Mouse (Mus musculus) cerebellum, adult 9-11 months (tissue): ENCODE measurements at regions not wholly inside any gene's neighbourhood (a gene's known extent, or its start where the extent isn't known, plus 50 kb on each side); places are given as distances from the start of the nearest gene placed in this dataset.

ENCODE experiments used
- DNase-seq: peaks from one replicate; pipeline ENCODE4 v3.0.0; 2022

DNA sequence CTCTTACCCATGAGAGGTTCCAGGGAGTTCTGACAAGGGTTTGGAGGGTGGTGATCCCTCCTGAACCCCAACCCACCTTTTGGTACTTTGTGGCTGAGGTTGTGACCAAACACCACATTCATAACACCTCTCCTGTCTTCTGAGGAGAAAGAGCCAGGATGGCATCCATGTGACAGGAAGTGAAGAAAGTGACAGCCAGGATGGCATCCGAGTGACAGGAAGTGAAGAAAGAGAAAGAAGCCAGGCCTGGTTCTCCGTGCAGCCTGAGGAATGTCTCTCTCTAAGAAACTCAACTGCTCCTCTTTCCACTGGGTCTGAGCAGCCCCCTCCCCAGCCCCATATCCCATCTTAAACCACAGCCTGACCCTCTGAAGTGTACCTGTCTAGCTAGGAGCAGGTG lies 138.9 kb upstream of the Tle3 start:
- no peak for DNase-seq

DNA sequence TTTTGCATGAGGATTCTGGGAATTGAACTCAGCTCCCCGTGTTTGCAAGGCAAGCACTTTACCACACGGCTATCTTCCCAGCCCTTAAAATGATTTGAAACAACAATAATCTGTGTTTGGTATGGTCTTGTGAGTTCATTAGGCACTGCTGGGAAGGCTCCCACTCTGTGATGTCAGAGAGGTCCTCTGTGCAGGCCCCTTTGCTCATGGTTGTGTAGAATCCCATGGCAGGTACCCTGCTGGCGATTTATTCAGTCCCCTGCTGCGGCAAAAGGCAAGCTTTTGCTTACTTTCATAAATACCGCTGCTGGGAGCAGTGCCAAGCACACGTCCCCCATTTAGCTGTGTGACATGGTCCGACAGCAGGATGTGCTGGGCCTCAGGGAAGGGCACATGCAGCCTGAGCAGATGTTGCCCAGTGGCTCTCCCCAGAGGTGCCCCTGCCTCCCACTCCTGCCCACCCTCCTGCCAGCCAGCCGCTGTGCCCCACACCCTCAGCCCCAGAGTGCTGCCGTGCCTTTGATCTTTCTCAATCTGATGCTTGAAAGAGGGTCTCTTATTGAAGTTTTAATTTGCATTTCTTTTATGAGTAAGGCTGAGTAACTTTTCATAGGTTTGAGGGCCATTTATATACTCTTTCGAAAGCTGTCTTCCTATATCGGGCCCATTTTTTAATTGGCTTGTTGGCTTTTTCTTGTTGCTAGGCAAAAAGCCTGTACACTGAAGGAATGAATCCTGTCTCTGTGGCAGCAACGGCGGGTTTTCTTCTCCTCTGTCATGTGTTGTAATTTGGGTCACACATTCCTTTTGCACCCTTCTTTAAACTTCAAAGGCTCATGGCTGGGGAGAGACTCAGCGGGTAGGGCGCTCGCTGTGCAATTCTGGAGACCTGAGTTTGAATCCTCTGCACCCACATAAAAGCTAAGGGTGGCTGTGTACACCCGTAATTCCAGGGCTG lies 136.2 kb upstream of the Tle3 start:
- no peak for DNase-seq

DNA sequence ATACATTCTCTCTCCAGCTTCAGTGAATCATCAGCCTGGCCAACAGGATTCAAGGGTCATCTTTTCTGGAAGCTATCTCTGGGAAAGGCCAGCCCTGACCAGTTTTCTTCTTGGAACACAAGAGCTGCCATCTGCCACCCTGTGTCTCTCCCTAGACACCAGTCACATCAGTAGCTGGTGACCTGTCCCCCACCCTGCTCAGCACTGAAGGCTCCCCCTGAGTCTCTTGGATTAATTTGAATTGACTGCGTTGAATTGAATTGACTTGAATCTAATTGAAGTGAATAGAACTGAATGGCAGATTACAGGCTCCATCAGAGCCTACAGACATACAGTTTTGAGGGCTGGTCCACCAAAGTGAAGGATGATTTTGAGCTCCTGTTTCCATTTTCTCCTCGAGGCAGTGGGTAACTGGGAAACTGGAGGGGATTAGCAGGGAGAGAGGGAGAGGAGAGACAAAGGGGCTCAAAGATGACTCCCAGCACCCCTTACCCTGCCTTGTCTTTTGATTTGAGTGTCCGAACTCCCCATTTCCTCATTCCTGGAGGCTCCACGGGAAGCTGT lies 133.4 kb upstream of the Tle3 start:
- DNase-seq: no peak

DNA sequence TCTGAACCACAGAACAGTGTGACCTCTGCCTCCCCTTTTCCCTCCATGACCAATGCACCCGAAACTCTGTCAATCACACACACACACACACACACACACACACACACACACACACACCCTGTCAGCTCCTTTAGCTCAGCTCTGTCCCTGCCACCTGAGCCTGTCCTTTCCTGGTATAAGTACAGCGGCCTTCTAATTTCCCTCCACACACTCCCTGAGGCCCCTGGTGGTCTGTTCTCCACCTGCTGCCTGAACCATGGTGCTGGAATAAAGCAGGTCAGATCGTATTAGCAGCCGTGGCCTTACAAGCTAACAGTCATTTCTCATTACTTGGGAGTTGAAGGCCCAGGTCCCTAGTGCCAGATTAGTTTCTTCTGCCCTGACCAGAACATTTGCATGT lies 132.8 kb upstream of the Tle3 start:
- no peak for DNase-seq

DNA sequence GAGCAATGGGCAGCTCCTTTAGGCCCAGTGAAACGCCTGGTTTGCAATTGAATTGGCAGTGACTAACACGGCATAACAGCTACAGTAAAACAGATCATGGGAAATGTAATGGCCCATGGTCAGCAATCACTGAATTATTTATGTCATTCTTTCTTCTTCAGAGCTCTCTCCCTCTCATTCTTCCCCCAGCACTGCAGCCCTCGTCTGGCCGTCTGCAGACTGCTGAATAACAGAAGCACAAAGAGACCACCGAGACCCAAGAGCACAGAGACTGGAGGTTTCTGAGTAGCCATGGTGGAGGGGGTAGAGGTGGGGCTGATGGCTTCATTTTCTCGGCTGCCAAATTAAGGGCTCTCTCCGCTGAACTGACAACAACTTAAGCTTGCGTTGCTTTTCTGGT lies 130.7 kb upstream of the Tle3 start:
- DNase-seq: no peak

DNA sequence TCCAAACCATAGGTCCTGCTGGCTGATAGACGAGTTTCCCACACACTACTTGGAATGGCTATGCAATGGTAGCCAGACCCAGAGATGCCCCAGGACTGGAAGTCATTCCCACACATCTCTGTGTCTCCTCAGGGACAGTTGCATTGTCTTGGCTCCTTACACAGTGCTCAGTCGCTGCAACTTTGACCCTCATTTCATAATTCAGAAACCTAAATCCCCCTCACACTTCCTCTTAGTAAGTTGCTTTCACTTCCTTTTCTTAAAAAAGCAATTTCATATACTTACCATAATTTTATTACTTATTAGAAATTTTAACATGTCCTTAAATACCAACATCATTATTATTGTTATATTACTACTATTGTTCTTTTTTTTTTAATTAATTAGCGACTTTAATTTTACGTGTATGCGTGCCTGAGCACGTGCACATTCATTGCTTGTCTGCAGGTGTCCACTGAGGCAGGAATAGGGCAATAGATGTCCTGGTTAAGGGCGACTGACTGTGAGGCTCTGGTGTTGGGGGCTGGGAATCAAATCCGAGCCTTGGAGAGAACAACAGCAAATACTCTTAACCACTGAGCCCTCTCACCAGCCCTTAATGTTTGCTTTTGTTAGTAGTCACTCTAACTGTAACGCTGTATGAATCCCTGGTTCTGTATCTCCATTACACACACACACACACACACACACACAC lies 129.9 kb upstream of the Tle3 start:
- no peak for DNase-seq

DNA sequence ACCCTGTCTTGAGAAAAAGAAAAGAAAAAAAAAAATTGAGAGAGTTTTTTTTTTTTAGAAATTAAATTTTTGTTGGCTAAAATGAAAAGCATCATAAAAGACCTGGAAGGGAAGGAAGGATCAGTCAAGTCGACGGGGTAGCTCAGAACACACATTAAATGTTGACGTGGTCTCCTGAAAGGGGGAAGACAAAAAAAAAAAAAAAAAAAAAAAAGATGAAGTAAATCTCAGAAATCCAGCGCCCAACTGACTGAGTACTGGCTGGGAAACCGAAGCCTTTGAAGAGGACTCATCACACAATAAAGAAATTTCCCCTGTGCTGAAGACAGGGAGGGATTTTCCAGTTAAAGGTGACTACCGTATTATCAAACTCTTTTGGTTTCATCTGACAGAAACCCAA lies 128.9 kb upstream of the Tle3 start:
- no peak for DNase-seq

DNA sequence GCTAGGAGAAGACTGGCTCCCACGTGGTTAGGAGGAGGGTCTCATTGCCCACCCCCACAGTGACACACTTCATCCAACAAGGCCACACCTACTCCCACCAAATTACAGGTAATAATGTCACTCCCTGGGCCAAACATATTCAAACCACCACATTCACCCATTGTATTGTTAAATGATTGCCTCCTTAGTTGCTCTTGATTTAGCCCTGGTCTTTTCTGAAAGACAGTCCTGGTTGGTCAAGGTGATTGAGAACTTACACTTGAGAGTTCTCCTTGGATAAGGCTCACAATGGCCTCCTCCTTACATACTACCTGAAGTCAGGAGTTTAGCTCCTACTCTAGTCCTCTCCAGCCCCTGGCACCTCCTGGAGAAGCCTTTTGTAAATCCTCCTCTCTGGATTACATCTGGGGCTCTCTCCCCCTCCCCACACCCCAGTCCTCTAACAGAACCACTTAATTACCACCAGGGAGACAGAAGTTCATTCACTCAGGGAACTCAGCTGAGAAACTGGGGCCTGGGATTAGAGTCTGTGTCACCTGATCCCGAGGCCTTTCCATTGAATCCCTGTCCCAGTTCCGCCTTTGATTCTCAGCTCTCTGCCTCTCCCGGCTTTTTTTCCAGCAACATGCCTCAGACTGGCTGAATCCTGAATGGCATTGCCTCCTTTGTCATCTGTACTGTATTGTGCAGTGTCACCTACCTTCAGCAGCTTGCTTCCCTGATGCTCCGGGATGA lies 122.3 kb upstream of the Tle3 start:
- DNase-seq: no peak

DNA sequence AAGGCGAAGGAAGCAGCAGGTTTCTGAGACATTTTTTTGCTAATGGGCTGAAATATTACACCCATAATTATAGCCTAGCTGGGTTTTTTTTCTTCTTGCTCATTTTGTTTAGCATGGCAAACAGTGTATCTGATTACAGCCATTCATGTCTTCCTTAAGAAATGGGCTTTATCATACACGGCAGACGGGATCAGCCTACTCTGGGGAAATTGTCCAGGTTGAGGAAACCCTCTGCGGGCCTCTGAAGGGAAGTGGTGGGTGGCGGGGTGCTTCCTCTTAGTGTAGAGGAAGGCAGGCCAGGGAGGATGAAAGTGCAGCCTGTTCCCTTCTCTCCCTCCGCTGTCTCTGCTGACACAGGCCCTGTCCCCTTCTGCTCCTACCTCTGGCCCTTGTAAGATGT lies 120.6 kb upstream of the Tle3 start:
- DNase-seq: no peak

DNA sequence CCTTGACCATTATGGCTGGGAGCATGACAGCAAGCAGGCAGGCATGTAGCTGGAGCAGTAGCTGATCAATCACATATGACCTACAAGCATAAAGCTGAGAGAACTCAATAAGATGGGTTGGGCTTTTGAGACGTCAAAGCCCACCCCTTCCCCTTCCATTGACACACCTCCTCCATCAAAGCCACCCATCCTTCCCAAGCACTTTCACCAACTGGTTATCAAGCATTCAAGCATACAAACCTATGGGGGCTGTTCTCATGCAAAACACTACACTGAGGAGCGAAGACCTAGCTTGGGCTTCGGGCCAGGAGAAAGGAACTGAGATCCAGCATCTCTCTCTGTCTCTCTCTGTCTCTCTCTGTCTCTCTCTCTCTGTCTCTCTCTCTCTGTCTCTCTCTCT lies 118.4 kb upstream of the Tle3 start:
- DNase-seq: no peak

DNA sequence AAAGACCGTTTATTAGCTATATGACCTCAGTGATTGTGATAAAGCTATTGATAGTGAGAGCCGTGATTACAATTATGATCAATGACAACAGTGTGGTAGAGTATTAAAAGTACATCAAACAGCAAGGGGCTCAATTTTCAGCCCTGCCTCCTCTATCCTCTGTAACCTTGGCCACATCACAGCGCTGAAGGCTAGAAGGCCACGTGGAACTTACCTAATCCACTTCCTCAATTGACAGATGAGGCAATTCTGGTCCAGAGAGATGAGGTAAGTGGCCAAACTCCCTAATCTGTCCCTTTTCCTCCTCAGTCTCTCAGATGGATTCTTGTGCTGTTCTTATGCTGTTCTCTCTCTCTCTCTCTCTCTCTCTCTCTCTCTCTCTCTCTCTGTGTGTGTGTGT lies 114.7 kb upstream of the Tle3 start:
- DNase-seq: no peak

DNA sequence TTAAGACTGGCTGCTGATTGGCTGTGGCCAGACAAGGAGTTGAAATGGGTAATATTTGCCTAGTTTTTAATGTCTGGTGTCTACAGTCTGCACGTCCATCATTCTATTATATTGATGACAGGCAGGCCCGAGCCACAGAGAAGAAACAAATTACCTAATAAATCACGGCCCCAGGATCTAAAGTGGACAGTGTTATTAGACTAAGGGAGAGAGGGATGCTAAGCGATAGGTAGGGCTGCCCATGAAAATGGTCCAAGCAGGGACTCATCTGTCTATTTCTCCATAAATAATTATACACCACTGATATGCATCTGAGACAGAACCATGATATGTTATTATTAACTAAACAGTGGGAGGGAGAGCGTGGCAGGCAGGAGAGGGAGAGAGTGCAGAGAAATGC lies 114.1 kb upstream of the Tle3 start:
- no peak for DNase-seq

DNA sequence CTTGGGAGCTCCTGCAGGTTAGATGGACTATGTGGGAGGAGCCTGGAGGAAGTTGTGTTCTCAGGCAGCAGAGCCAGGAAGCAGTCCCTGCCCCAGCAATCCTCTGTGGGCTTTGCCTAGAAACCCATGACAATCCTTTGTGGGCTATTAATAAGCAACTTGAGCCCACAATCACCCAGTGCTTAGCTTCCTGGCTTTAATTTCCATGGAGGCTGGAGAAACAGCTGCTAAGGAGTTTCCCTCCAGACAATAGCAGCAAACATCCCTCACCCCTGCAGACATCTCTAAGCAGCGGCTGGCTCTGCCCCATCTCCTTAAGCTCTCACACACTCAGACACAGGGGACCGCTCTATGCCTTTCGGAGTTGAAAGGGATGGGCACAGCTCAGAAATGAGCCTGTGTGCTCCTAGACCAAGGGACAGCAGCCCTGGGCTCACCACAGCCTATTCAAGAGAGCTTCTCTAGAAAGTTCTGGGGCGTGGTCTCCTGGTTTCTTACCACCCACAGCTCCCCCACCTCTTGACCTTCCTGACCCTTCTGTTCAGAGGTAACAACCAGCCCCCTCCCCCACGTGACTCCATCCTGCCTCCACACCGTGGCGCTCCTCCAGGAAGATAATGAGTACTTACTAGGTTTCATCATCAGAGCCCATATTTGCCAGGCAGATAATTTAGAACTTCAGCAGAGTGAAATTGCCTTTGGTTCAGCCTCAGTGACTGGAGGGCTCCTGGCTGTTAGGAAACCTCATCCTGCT lies 112.6 kb upstream of the Tle3 start:
- DNase-seq: no peak

DNA sequence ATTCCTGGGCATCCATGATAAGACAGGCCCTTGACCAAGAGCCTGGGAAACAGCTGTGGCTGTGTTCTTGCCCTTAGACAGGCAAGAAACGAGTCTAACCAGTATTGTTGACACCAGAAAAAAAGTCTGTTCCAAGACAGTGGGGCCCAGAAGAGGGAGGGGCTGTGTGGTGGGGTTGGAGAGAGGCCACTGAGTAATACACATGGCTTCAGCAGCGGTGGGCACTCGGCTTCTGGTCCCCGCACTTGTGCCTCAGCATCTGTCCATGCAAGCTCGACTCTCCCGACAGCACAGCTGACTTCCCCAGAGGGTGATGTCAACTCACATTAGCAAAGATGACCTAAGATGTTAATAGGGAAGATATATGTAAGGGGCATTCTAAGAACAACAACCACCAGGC lies 110.9 kb upstream of the Tle3 start:
- DNase-seq: no peak

DNA sequence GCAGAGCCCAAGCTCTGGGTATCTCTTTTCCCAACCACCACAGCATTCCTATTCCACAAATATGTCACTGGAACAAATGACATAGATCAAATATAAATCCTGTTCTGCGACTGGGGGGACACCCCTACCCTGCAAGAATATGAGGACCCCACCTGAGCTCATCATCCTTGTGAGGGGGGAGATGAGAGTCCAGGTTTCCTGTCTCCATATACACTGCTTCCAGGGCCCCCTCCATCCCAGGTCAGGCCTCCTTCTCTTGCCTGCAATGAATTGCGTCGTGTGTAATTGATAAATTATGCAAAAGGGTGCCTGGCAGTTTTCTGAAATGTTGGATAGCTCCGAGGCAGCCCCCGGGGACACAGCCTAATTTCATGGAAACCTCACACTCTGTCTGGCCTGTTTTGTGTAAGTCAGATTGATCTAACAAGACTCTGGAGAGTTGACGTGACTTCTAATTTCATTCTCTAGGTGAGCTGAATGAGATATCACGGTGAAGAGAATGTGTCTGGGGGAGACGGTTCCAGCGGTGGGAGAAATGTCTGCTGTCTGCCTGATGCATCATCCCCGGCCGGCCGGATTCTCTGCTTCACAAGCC lies 110.3 kb upstream of the Tle3 start:
- no peak for DNase-seq

DNA sequence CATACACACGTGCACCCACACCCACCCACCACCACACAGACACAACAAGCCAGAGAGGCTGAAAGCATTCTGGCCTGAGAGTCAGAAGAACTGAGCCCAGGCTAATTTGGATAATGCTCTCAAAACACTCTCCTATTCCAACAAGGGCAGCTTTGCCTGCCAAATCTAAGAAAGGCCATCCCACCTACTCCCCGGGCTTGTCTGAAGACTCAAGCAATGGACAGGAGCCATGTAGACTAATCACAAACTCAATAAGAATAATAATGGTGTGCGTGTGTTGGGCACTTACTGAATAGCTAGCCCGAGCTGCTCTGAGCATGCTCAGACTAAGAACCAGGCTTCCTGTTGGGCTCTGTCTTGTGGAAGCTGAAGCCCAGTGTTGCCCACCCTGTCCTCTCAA lies 108.8 kb upstream of the Tle3 start:
- no peak for DNase-seq

DNA sequence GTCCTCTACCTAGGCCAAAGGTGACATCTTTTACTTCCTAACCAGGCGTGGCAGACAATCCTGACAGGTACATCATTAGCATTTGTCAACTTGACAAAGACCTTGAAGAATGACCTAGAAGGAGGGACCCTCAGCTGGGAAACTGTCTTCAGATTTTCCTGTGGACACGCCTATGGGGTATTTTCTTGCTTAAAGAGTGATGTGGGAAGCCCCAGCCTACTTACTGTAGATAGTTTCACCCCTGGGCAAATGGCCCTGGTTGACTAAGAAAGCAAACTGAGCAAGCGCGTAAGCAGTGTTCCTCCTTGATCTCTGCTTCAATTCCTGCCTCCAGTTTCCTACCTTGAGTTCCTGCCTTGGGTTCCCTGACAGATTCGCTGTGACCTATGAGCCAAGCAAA lies 106.7 kb upstream of the Tle3 start:
- DNase-seq: no peak

DNA sequence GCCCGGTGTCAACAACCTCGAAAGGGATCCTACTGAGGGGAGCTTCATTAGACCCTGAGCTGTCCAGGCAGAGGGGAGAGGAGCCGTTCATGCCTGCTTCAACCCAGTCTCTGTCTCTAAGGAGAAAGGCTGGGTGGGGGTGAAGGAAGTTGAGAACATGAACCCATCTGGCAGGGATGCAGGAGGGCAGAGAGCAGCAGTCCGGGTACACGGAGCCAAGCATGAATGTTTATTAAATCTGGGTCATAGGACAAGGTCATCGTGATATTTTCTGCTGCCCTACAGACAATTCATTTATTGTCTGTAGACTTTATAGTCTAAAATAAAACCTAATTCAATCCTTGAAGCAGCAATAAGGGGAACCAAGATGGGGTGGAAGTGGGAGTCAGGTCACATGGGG lies 105.2 kb upstream of the Tle3 start:
- DNase-seq: no peak

DNA sequence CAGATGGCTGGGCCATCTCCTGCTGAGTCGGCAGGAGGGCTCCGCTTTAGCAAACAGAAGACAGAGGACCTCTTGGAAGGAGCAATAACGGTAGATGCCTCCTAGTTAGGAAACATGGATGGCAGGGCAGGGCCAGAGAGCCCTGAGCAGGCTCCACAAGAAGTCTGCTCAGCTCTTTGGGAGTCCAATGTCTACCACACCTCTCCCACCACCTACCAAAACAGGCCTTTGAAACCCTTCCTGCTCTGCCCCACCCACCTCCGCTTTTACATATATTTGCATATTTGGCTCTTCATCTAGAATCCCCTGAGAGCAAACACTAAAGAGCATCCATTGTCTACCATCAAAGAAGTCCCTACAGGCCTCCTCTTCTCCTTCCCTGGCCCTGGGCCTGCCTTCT lies 104.6 kb upstream of the Tle3 start:
- DNase-seq: no peak

DNA sequence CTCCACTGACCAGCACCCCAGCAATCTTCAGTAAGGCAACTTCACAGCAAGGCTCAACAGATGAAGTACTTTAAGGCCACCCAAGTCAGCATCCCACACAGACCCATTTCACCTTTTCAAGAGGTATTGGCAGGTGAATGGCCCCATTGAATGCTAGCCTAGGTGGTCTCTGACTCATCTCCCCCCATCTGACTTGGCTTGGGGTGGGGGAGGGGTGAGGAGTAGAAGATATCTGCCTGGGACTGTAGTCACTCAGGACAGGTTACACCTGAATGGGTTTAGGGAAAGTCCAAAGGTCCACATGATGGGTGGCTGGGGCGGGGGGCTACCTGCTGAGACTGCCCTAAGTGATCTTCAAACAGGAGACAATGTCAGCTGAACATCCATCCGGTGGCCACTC lies 104.0 kb upstream of the Tle3 start:
- DNase-seq: no peak

DNA sequence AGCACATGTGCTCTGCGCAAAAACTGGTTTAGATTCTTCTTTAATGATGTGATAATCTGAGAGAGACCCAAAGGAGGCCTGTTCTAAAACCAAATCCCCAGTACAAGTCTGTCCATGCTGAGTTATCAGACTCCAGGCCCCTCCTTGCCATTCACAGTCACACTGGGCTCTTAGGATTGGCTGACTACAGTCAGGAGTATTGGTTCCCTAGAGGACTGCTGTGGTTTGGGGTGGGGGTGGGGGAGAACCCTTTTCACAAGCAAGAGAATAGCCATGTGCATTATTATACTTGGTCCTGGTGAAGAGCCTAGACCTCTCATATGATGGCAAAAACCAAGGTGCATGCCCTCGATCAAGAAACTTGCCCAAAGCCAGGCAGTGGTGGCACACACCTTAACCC lies 103.5 kb upstream of the Tle3 start:
- no peak for DNase-seq

DNA sequence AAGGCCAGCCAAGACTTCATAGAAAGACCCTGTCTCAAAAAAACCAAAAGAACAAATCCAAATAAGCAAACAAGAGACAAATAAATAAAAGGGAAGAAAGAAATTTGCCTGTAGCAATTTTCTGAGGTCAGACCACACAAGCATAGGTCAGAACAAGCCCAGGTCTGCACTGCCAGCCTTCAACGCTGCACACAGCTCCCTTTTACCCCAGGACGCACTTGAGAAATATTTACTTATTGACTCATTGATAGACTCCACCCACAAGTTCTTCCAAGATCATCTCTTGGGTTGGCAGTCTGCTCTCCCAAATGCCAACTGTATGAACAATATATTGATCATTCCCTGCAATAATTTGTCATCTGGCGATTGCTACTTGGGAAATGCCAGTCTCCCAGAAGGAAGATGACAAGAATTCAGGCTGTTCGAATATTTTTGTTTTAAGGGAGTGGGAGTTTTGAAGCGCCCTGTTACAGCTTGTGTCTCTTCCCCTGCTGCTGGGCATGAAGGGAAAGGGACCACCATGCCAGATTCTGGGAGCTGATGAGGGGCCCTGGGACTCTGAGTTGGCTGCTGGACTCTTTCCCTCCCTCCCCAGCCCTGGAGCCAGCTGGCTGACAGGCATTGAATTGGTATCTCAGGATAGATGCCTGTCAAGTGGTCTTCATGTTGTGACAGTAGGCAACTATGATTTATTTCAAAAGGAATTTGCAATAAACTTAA lies 102.9 kb upstream of the Tle3 start:
- no peak for DNase-seq
